8 mouse cellular contexts compared by ENCODE assay signal in the genomic region with DNA sequence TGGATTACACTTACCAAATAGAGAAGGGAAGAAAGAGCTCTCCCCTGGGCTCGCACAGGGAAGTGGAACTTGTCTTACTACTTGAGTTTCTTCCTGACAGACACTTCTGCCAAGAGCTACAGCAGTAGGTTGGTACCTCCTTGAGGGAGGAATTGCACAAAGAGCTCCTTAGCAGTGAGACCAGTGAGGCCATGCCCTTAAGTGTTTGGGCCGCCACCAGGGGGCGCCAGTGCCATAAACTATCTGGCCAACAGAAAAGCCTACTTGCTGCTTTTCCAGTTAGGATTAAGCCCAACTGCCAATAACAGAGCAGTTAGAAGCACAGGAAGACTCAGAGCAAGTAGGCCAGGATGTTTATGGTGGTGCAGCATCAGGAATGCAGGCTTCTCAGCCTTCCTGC. TPM values are rescaled to one million over a fixed set of nuclear protein-coding genes. Genes with fewer than 3 reads are reported as not detected.
A peak's percentile ranks its signal among the peaks of the same experiment; 100 is the strongest.
DNase-seq lines count a peak whose midpoint lies in the region; ATAC-seq and TF ChIP-seq lines count a peak whose summit lies in the region.

No protein-coding gene starts in this region.

- no peaks in the 10 kb centered on the region for H3K36me3 ChIP-seq in G1E (replicated peaks)
- H3K36me3 ChIP-seq in forebrain, embryonic 13.5 days (ENCODE audit: poor library complexity, severe bottlenecking) = peaks cover 64% of the 10 kb centered on the region

- ATAC-seq in G1E (ENCODE audit: extremely low read depth, insufficient number of reproducible peaks, low FRiP score, poor library complexity, severe bottlenecking) = no peak
- ATAC-seq in forebrain, embryonic 13.5 days = peak; percentile 53; the same call in 1 of the 2 replicates

- H3K27ac ChIP-seq in forebrain, embryonic 13.5 days = no peak overlapping the region

- WGBS in forebrain, embryonic 13.5 days = 9% methylated on average over 3 of the region's 3 CpGs

- H3K27me3 ChIP-seq in G1E (ENCODE audit: insufficient read depth, low read length) = peaks cover 18% of the 10 kb centered on the region
- no peaks in the 10 kb centered on the region for H3K27me3 ChIP-seq in forebrain, embryonic 13.5 days

- no peak overlapping the region for H3K4me3 ChIP-seq in G1E (ENCODE audit: low read depth, low read length)
- H3K4me3 ChIP-seq in forebrain, embryonic 13.5 days = no peak overlapping the region

- no peaks in the 10 kb centered on the region for H3K9me3 ChIP-seq in G1E (replicated peaks)
- H3K9me3 ChIP-seq in forebrain, embryonic 13.5 days (replicated peaks) = no peaks in the 10 kb centered on the region

- TF ChIP-seq CTCF in G1E (IDR thresholded peaks at IDR 0.05; ENCODE audit: low read depth, low read length) = peak; percentile 87

- peaks cover 4% of the 10 kb centered on the region for H3K4me1 ChIP-seq in G1E (ENCODE audit: insufficient read depth, low read depth, low read length)
- no peaks in the 10 kb centered on the region for H3K4me1 ChIP-seq in forebrain, embryonic 13.5 days

- peak; percentile 41 for DNase-seq in G1E (ENCODE audit: low spot score)
- peak; percentile 73 for DNase-seq in c-Kit-positive CD71-positive TER-119-positive erythroid progenitor cells, embryonic 14.5 days (ENCODE audit: low spot score)
- DNase-seq in heart, postnatal 10 days = peak; percentile 87 to 90
- DNase-seq in layer of hippocampus, adult 11-12 months (ENCODE audit: low spot score) = peak; percentile 86
- peak; percentile 83 to 87 for DNase-seq in lung, adult 18-20 months
- DNase-seq in ovary, postnatal 36 days (ENCODE audit: low spot score) = peak; percentile 84
- peak; percentile 39 to 80 for DNase-seq in thymus, postnatal 10 days (ENCODE audit: low spot score in 2 of 2)

- no peak overlapping the region for H3K4me2 ChIP-seq in forebrain, embryonic 13.5 days

- no peak overlapping the region for H3K9ac ChIP-seq in forebrain, embryonic 13.5 days

- intact Hi-C loops in heart, postnatal 10 days (cut with DNase I) = loop anchor here (1.0 to 5.0 kb wide), 3 partner anchors 31 to 107 kb away; partner anchors contain the start of gene Glipr2

RNA-seq across cellular contexts. Expression of gene Glipr2, which starts 31.4 kb away (rescaled TPM):
- 48.9 and 58.3 TPM in 2 replicates for total RNA-seq in G1E (2014; fragmentation: Nextera tagmentation)
- total RNA-seq in G1E (2017) = 73.9 and 77.9 TPM in 2 replicates
- 47.0 and 50.6 TPM in 2 replicates for polyA plus RNA-seq in G1E (2012)
- polyA plus RNA-seq in forebrain, embryonic 13.5 days (2015; fragmentation: Nextera tagmentation; extraction: Ambion mirVana) = 37.1 and 38.7 TPM in 2 replicates
- total RNA-seq in heart, postnatal 10 days (2021) = 10 to 100 TPM; 16.4 to 18.1 TPM

RNA-seq across cellular contexts. Expression of gene Reck, which starts 50.4 kb away (rescaled TPM):
- total RNA-seq in G1E (2014; fragmentation: Nextera tagmentation) (not detected in 2 replicates), G1E (2017) (0.06 and 0.71 TPM in 2 replicates)
- 0.02 TPM in 1 of 2 replicates, not detected in the other for polyA plus RNA-seq in G1E (2012)
- 4.4 and 4.8 TPM in 2 replicates for polyA plus RNA-seq in forebrain, embryonic 13.5 days (2015; fragmentation: Nextera tagmentation; extraction: Ambion mirVana)
- 10 to 100 TPM; 12.3 to 12.8 TPM for total RNA-seq in heart, postnatal 10 days (2021)

RNA-seq across cellular contexts. Expression of gene Ccin, which starts 57.5 kb away (rescaled TPM):
- total RNA-seq in G1E (2014; fragmentation: Nextera tagmentation) = not detected in 2 replicates
- not detected in 2 replicates for total RNA-seq in G1E (2017)
- polyA plus RNA-seq in G1E (2012) = not detected in 2 replicates
- not detected in 2 replicates for polyA plus RNA-seq in forebrain, embryonic 13.5 days (2015; fragmentation: Nextera tagmentation; extraction: Ambion mirVana)
- under 1 TPM; 0.12 to 0.22 TPM for total RNA-seq in heart, postnatal 10 days (2021)

Comparison
In these comparisons a context has a peak if more than half of its experiments do, and no peak if none do; other contexts are left out.
1. RNA of gene Reck, which starts 50.4 kb away (total RNA-seq): 12.3 to 12.8 TPM in heart, postnatal 10 days; 0.06 to 0.71 TPM in G1E; every median in the first group is over 4 times any median in the second.
2. Peak in every context shown above with its lines, with median percentiles within 50 percentile points of each other: DNase-seq.